Mouse (Mus musculus): ENCODE results near the gene Asphd1. TPM values are rescaled to one million over a fixed set of nuclear protein-coding genes. Genes with fewer than 3 reads are reported as not detected.

The Asphd1 gene
- polyA plus RNA-seq (2012; rRNA removed) (0.26 and 1.4 TPM in 2 replicates), polyA plus RNA-seq (2014; fragmentation: Nextera tagmentation; extraction: Ambion mirVana) (0.12 and 0.15 TPM in 2 replicates)

- peak within 1 kb of the TSS; percentile 98 for H3K4me2 ChIP-seq (replicated peaks; ENCODE audit: low read depth, low read length, severe bottlenecking)
- peak within 1 kb of the TSS; percentile 42 for H3K4me3 ChIP-seq (replicated peaks; ENCODE audit: low read length)
- DNase-seq (ENCODE audit: low spot score) (no peak), ATAC-seq (ENCODE audit: low FRiP score, low read depth) (peak; percentile 25; the same call in 1 of the 2 replicates)
- H3K4me1 ChIP-seq (ENCODE audit: control insufficient read depth, insufficient read depth, low read length): peaks cover 8% of the 10 kb centered on the region; the same call in 1 of the 2 replicates
- H3K27me3 ChIP-seq (ENCODE audit: control insufficient read depth, insufficient read depth, low read length): peaks cover 19% of the 10 kb centered on the region
- H3K27ac ChIP-seq (replicated peaks; ENCODE audit: low read depth, low read length): no peak within 1 kb of the TSS
- no peak within 1 kb of the TSS for H3K9ac ChIP-seq (ENCODE audit: low read depth, low read length, severe bottlenecking)
- no peak for TF ChIP-seq POLR2A (IDR thresholded peaks at IDR 0.05; ENCODE audit: borderline replicate concordance, extremely low read depth, insufficient read depth, insufficient read length)
- WGBS: under 1% methylated on average over 20 of the region's 21 CpGs
- no peaks in the 10 kb centered on the region for H3K9me3 ChIP-seq (ENCODE audit: control insufficient read depth, low read length)
- peaks cover 4% of the 10 kb centered on the region; the same call in 1 of the 2 replicates for H3K36me3 ChIP-seq (ENCODE audit: control insufficient read depth, insufficient read depth, low read length)
Measured at GRCm38 (mm10) chr7:126949403-126949792, at the start of gene Asphd1. Gene Asphd1 (minus strand): TSS chr7:126949582.

GRCm38 (mm10) chr7:126996449-126996848 lies 47.1 kb upstream of the Asphd1 start:
- Histone ChIP-seq H3K9ac (ENCODE audit: low read depth, low read length, severe bottlenecking) (no peak overlapping the region), H3K4me3 (replicated peaks; ENCODE audit: low read length) (no peak overlapping the region), H3K9me3 (ENCODE audit: control insufficient read depth, low read length) (no peaks in the 10 kb centered on the region), H3K36me3 (ENCODE audit: control insufficient read depth, insufficient read depth, low read length) (no peaks in the 10 kb centered on the region), H3K4me2 (replicated peaks; ENCODE audit: low read depth, low read length, severe bottlenecking) (no peak overlapping the region), H3K4me1 (ENCODE audit: control insufficient read depth, insufficient read depth, low read length) (no peaks in the 10 kb centered on the region), H3K27ac (replicated peaks; ENCODE audit: low read depth, low read length) (no peak overlapping the region), H3K27me3 (ENCODE audit: control insufficient read depth, insufficient read depth, low read length) (no peaks in the 10 kb centered on the region)
- no peak for DNase-seq (ENCODE audit: low spot score)
- TF ChIP-seq POLR2A (IDR thresholded peaks at IDR 0.05; ENCODE audit: borderline replicate concordance, extremely low read depth, insufficient read depth, insufficient read length): no peak
- ATAC-seq (ENCODE audit: low FRiP score, low read depth): no peak
- 84% methylated on average over 4 of the region's 4 CpGs for WGBS

- Histone ChIP-seq H3K4me3 (replicated peaks; ENCODE audit: low read length) (no peak overlapping the region), H3K4me2 (replicated peaks; ENCODE audit: low read depth, low read length, severe bottlenecking) (no peak overlapping the region), H3K9ac (ENCODE audit: low read depth, low read length, severe bottlenecking) (no peak overlapping the region), H3K4me1 (ENCODE audit: control insufficient read depth, insufficient read depth, low read length) (no peaks in the 10 kb centered on the region), H3K9me3 (ENCODE audit: control insufficient read depth, low read length) (no peaks in the 10 kb centered on the region), H3K36me3 (ENCODE audit: control insufficient read depth, insufficient read depth, low read length) (no peaks in the 10 kb centered on the region), H3K27ac (replicated peaks; ENCODE audit: low read depth, low read length) (no peak overlapping the region), H3K27me3 (ENCODE audit: control insufficient read depth, insufficient read depth, low read length) (no peaks in the 10 kb centered on the region)
- no peak for ATAC-seq (ENCODE audit: low FRiP score, low read depth)
- WGBS: 62% methylated on average over 8 of the region's 8 CpGs
- TF ChIP-seq POLR2A (IDR thresholded peaks at IDR 0.05; ENCODE audit: borderline replicate concordance, extremely low read depth, insufficient read depth, insufficient read length): no peak
- DNase-seq (ENCODE audit: low spot score): no peak
Measured at GRCm38 (mm10) chr7:126988816-126989215, 39.4 kb upstream of the Asphd1 start.

- no peak overlapping the region for H3K4me3 ChIP-seq (replicated peaks; ENCODE audit: low read length)
- no peak overlapping the region for H3K27ac ChIP-seq (replicated peaks; ENCODE audit: low read depth, low read length)
- H3K4me2 ChIP-seq (replicated peaks; ENCODE audit: low read depth, low read length, severe bottlenecking): no peak overlapping the region
- no peak for TF ChIP-seq POLR2A (IDR thresholded peaks at IDR 0.05; ENCODE audit: borderline replicate concordance, extremely low read depth, insufficient read depth, insufficient read length)
- 36% methylated on average over 9 of the region's 9 CpGs for WGBS
- peaks cover 2% of the 10 kb centered on the region; the same call in 1 of the 2 replicates for H3K36me3 ChIP-seq (ENCODE audit: control insufficient read depth, insufficient read depth, low read length)
- H3K27me3 ChIP-seq (ENCODE audit: control insufficient read depth, insufficient read depth, low read length): no peaks in the 10 kb centered on the region
- no peaks in the 10 kb centered on the region for H3K4me1 ChIP-seq (ENCODE audit: control insufficient read depth, insufficient read depth, low read length)
- ATAC-seq (ENCODE audit: low FRiP score, low read depth) (no peak), DNase-seq (ENCODE audit: low spot score) (peak; percentile 7)
- no peaks in the 10 kb centered on the region for H3K9me3 ChIP-seq (ENCODE audit: control insufficient read depth, low read length)
- no peak overlapping the region for H3K9ac ChIP-seq (ENCODE audit: low read depth, low read length, severe bottlenecking)
Measured at GRCm38 (mm10) chr7:126986319-126986718, 36.9 kb upstream of the Asphd1 start.

- H3K27me3 ChIP-seq (ENCODE audit: control insufficient read depth, insufficient read depth, low read length): no peaks in the 10 kb centered on the region
- H3K36me3 ChIP-seq (ENCODE audit: control insufficient read depth, insufficient read depth, low read length): peaks cover 15% of the 10 kb centered on the region
- ATAC-seq (ENCODE audit: low FRiP score, low read depth) (no peak), DNase-seq (ENCODE audit: low spot score) (no peak)
- H3K4me2 ChIP-seq (replicated peaks; ENCODE audit: low read depth, low read length, severe bottlenecking): no peak overlapping the region
- no peak overlapping the region for H3K9ac ChIP-seq (ENCODE audit: low read depth, low read length, severe bottlenecking)
- no peaks in the 10 kb centered on the region for H3K4me1 ChIP-seq (ENCODE audit: control insufficient read depth, insufficient read depth, low read length)
- no peak for TF ChIP-seq POLR2A (IDR thresholded peaks at IDR 0.05; ENCODE audit: borderline replicate concordance, extremely low read depth, insufficient read depth, insufficient read length)
- no peak overlapping the region for H3K27ac ChIP-seq (replicated peaks; ENCODE audit: low read depth, low read length)
- WGBS: 24% methylated on average over 10 of the region's 10 CpGs
- no peaks in the 10 kb centered on the region for H3K9me3 ChIP-seq (ENCODE audit: control insufficient read depth, low read length)
- no peak overlapping the region for H3K4me3 ChIP-seq (replicated peaks; ENCODE audit: low read length)
Measured at GRCm38 (mm10) chr7:126984667-126985444, 35.5 kb upstream of the Asphd1 start.
